ENCODE assay signal across 8 mouse cellular contexts in the genomic region with DNA sequence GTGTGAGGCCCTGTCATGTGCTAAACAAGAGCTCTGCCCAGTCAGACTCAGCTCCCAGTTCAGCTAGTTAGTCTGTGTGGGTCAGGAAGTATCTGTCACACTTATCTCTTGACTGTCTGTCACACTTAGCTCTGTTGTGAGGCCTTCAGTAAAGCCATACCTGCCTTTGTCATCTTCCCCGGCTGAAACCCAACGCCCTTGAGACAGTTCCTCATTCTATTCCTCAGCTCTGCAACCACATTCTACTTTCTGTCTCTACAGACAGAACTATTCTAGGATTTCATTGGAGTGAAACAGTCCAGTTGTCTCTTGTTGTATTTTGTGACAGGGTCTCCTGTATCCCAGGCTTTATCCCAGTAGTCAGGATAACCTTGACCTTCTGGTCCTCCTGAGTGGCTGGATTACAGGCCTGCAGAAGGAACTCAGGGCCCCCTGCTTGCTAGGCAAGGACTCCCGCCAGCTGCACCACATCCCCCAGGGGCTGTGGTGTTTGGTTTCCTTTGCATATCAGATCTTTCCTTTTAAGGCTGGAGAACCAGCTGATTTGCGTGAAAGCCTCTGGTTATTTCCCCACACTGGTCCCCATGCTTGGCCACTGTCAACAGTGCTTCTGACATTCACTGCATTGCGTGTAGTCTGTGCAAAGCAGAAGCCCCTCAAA. TPM values are rescaled to one million over a fixed set of nuclear protein-coding genes. Genes with fewer than 3 reads are reported as not detected.
DNase-seq lines count a peak whose midpoint lies in the region; ATAC-seq lines count a peak whose summit lies in the region.

No protein-coding gene starts in this region.

- H3K4me3 ChIP-seq in hindbrain, embryonic 11.5 days (ENCODE audit: low read depth, low read length), result no peak overlapping the region
- no peak overlapping the region for H3K4me3 ChIP-seq in hindbrain, embryonic 14.5 days (replicated peaks; ENCODE audit: low read length)
- H3K4me3 ChIP-seq in brown adipose tissue, adult 24 weeks (ENCODE audit: insufficient read depth, low read depth, low read length), result no peak overlapping the region
- no peak overlapping the region for H3K4me3 ChIP-seq in hindbrain, embryonic 12.5 days
- H3K4me3 ChIP-seq in lung, embryonic 16.5 days (ENCODE audit: low read length), result no peak overlapping the region
- H3K4me3 ChIP-seq in stomach, embryonic 14.5 days (ENCODE audit: low read depth, low read length), result no peak overlapping the region
- no peak overlapping the region for H3K4me3 ChIP-seq in forebrain, embryonic 14.5 days (ENCODE audit: low read depth, low read length)

- no peak overlapping the region for H3K9ac ChIP-seq in hindbrain, embryonic 11.5 days (ENCODE audit: low read depth, low read length)
- no peak overlapping the region for H3K9ac ChIP-seq in hindbrain, embryonic 14.5 days
- H3K9ac ChIP-seq in hindbrain, embryonic 12.5 days, result no peak overlapping the region
- H3K9ac ChIP-seq in lung, embryonic 16.5 days (ENCODE audit: low read length), result no peak overlapping the region
- H3K9ac ChIP-seq in stomach, embryonic 14.5 days (replicated peaks; ENCODE audit: low read depth, low read length), result 0 out of 2 replicates have a peak overlapping the region, but pooled peaks have one; percentile 10
- no peak overlapping the region for H3K9ac ChIP-seq in forebrain, embryonic 14.5 days (ENCODE audit: low read length)

- WGBS in hindbrain, embryonic 11.5 days, result 43% methylated on average over 5 of the region's 5 CpGs
- WGBS in hindbrain, embryonic 14.5 days, result 48% methylated on average over 5 of the region's 5 CpGs
- WGBS in hindbrain, embryonic 12.5 days, result 47% methylated on average over 5 of the region's 5 CpGs
- WGBS in lung, embryonic 16.5 days, result 20% methylated on average over 5 of the region's 5 CpGs
- WGBS in stomach, embryonic 14.5 days, result 16% methylated on average over 5 of the region's 5 CpGs
- 64% methylated on average over 5 of the region's 5 CpGs for WGBS in forebrain, embryonic 14.5 days

- no peaks in the 10 kb centered on the region for H3K9me3 ChIP-seq in hindbrain, embryonic 11.5 days (ENCODE audit: control insufficient read depth, low read length)
- H3K9me3 ChIP-seq in hindbrain, embryonic 14.5 days (ENCODE audit: control insufficient read depth, low read length), result no peaks in the 10 kb centered on the region
- no peaks in the 10 kb centered on the region for H3K9me3 ChIP-seq in hindbrain, embryonic 12.5 days (replicated peaks)
- no peaks in the 10 kb centered on the region for H3K9me3 ChIP-seq in lung, embryonic 16.5 days (ENCODE audit: control insufficient read depth, low read length)
- H3K9me3 ChIP-seq in stomach, embryonic 14.5 days (ENCODE audit: control insufficient read depth, low read depth, low read length), result no peaks in the 10 kb centered on the region
- no peaks in the 10 kb centered on the region for H3K9me3 ChIP-seq in forebrain, embryonic 14.5 days (replicated peaks; ENCODE audit: control insufficient read depth, low read length)

- no peaks in the 10 kb centered on the region for H3K36me3 ChIP-seq in hindbrain, embryonic 11.5 days (ENCODE audit: control insufficient read depth, insufficient read depth, low read length)
- H3K36me3 ChIP-seq in hindbrain, embryonic 14.5 days (replicated peaks; ENCODE audit: control insufficient read depth, insufficient read depth), result peaks cover 12% of the 10 kb centered on the region
- H3K36me3 ChIP-seq in hindbrain, embryonic 12.5 days, result peaks cover 12% of the 10 kb centered on the region
- H3K36me3 ChIP-seq in lung, embryonic 16.5 days (ENCODE audit: control insufficient read depth, insufficient read depth, low read length), result peaks cover 12% of the 10 kb centered on the region
- H3K36me3 ChIP-seq in stomach, embryonic 14.5 days (ENCODE audit: control insufficient read depth, insufficient read depth, low read length), result peaks cover 8% of the 10 kb centered on the region; the same call in 1 of the 2 replicates
- peaks cover 12% of the 10 kb centered on the region; the same call in 1 of the 2 replicates for H3K36me3 ChIP-seq in forebrain, embryonic 14.5 days (ENCODE audit: control insufficient read depth, insufficient read depth, low read length)

- ATAC-seq in hindbrain, embryonic 11.5 days (ENCODE audit: low FRiP score), result no peak
- no peak for ATAC-seq in hindbrain, embryonic 14.5 days (ENCODE audit: low FRiP score)
- no peak for ATAC-seq in hindbrain, embryonic 12.5 days (ENCODE audit: low FRiP score)
- peak; percentile 89 for ATAC-seq in lung, embryonic 16.5 days (ENCODE audit: low read depth)
- ATAC-seq in stomach, embryonic 14.5 days (ENCODE audit: insufficient number of reproducible peaks, insufficient read depth, low FRiP score, low read depth), result peak; percentile 76; the same call in 1 of the 2 replicates
- ATAC-seq in forebrain, embryonic 14.5 days, result no peak

- DNase-seq in hindbrain, embryonic 11.5 days (ENCODE audit: low spot score), result no peak
- no peak for DNase-seq in hindbrain, embryonic 14.5 days (ENCODE audit: low spot score)
- no peak for DNase-seq in forebrain, embryonic 14.5 days (ENCODE audit: low spot score)
- no peak for DNase-seq in Muller cell, postnatal 12 days (ENCODE audit: inconsistent ontology term)

- H3K27ac ChIP-seq in hindbrain, embryonic 11.5 days (ENCODE audit: low read depth, low read length), result peak overlapping the region; percentile 37; the same call in 1 of the 2 replicates
- H3K27ac ChIP-seq in hindbrain, embryonic 14.5 days, result no peak overlapping the region
- peak overlapping the region; percentile 29 for H3K27ac ChIP-seq in brown adipose tissue, adult 24 weeks (replicated peaks; ENCODE audit: low read depth, low read length)
- peak overlapping the region; percentile 68 for H3K27ac ChIP-seq in hindbrain, embryonic 12.5 days
- H3K27ac ChIP-seq in lung, embryonic 16.5 days (ENCODE audit: low read length), result peak overlapping the region; percentile 81
- peak overlapping the region; percentile 92 for H3K27ac ChIP-seq in stomach, embryonic 14.5 days (ENCODE audit: low read length)
- H3K27ac ChIP-seq in forebrain, embryonic 14.5 days (ENCODE audit: low read depth, low read length), result no peak overlapping the region

- H3K4me1 ChIP-seq in hindbrain, embryonic 11.5 days (replicated peaks; ENCODE audit: control insufficient read depth, insufficient read depth, low read length), result no peaks in the 10 kb centered on the region
- H3K4me1 ChIP-seq in hindbrain, embryonic 14.5 days (replicated peaks; ENCODE audit: control insufficient read depth, insufficient read depth, low read length), result 0 out of 2 replicates have a peak, but pooled peaks cover 3% of the 10 kb centered on the region
- H3K4me1 ChIP-seq in brown adipose tissue, adult 24 weeks (ENCODE audit: control insufficient read depth, insufficient read depth, insufficient read length, low read length), result no peaks in the 10 kb centered on the region; the same call in 1 of the 2 replicates
- peaks cover 14% of the 10 kb centered on the region for H3K4me1 ChIP-seq in hindbrain, embryonic 12.5 days
- peaks cover 8% of the 10 kb centered on the region for H3K4me1 ChIP-seq in lung, embryonic 16.5 days (replicated peaks; ENCODE audit: control insufficient read depth, insufficient read depth, low read length)
- H3K4me1 ChIP-seq in stomach, embryonic 14.5 days (ENCODE audit: control insufficient read depth, insufficient read depth, low read length), result peaks cover 16% of the 10 kb centered on the region
- no peaks in the 10 kb centered on the region for H3K4me1 ChIP-seq in forebrain, embryonic 14.5 days (ENCODE audit: control insufficient read depth, insufficient read depth, low read length)

- no peak overlapping the region for H3K4me2 ChIP-seq in hindbrain, embryonic 11.5 days (replicated peaks; ENCODE audit: low read depth, low read length)
- no peak overlapping the region for H3K4me2 ChIP-seq in hindbrain, embryonic 14.5 days (replicated peaks)
- H3K4me2 ChIP-seq in hindbrain, embryonic 12.5 days (replicated peaks), result no peak overlapping the region
- no peak overlapping the region for H3K4me2 ChIP-seq in lung, embryonic 16.5 days (ENCODE audit: low read depth, low read length)
- H3K4me2 ChIP-seq in stomach, embryonic 14.5 days (replicated peaks; ENCODE audit: low read depth, low read length), result no peak overlapping the region
- no peak overlapping the region for H3K4me2 ChIP-seq in forebrain, embryonic 14.5 days (ENCODE audit: low read length)

- H3K27me3 ChIP-seq in hindbrain, embryonic 11.5 days (ENCODE audit: control insufficient read depth, insufficient read depth, low read length), result no peaks in the 10 kb centered on the region
- H3K27me3 ChIP-seq in hindbrain, embryonic 14.5 days (ENCODE audit: control insufficient read depth, insufficient read depth, low read length), result no peaks in the 10 kb centered on the region
- H3K27me3 ChIP-seq in hindbrain, embryonic 12.5 days, result no peaks in the 10 kb centered on the region
- H3K27me3 ChIP-seq in lung, embryonic 16.5 days (ENCODE audit: control insufficient read depth, insufficient read depth, low read depth, low read length), result no peaks in the 10 kb centered on the region
- H3K27me3 ChIP-seq in stomach, embryonic 14.5 days (ENCODE audit: control insufficient read depth, insufficient read depth, low read length), result no peaks in the 10 kb centered on the region
- no peaks in the 10 kb centered on the region for H3K27me3 ChIP-seq in forebrain, embryonic 14.5 days (replicated peaks; ENCODE audit: control insufficient read depth, insufficient read depth, low read length)

RNA-seq across cellular contexts. Expression of a gene that starts 11.2 kb away (rescaled TPM):
- polyA plus RNA-seq in hindbrain, embryonic 11.5 days (2014; fragmentation: Nextera tagmentation; extraction: Ambion mirVana), result 1.1 and 2.0 TPM in 2 replicates
- 0.74 and 0.79 TPM in 2 replicates for polyA plus RNA-seq in hindbrain, embryonic 14.5 days (2014; fragmentation: Nextera tagmentation; extraction: Ambion mirVana)
- 0.95 TPM in 1 of 2 replicates, not detected in the other for polyA plus RNA-seq in brown adipose tissue, adult 24 weeks (2012; ENCODE audit: insufficient read depth, insufficient read length, missing spikeins)
- 1.0 and 1.3 TPM in 2 replicates for polyA plus RNA-seq in hindbrain, embryonic 12.5 days (2016; fragmentation: Nextera tagmentation; extraction: Ambion mirVana)
- 1.9 and 2.2 TPM in 2 replicates for polyA plus RNA-seq in lung, embryonic 16.5 days (2015; fragmentation: Nextera tagmentation; extraction: Ambion mirVana)
- 1.9 and 2.8 TPM in 2 replicates for polyA plus RNA-seq in stomach, embryonic 14.5 days (2014; fragmentation: Nextera tagmentation; extraction: Ambion mirVana)
- 0.61 and 0.78 TPM in 2 replicates for polyA plus RNA-seq in forebrain, embryonic 14.5 days (2014; fragmentation: Nextera tagmentation; extraction: Ambion mirVana)

RNA-seq across cellular contexts. Expression of a gene that starts 11.8 kb away (rescaled TPM):
- polyA plus RNA-seq in hindbrain, embryonic 11.5 days (2014; fragmentation: Nextera tagmentation; extraction: Ambion mirVana), result 19.0 and 20.3 TPM in 2 replicates
- polyA plus RNA-seq in hindbrain, embryonic 14.5 days (2014; fragmentation: Nextera tagmentation; extraction: Ambion mirVana), result 16.0 and 16.9 TPM in 2 replicates
- polyA plus RNA-seq in brown adipose tissue, adult 24 weeks (2012; ENCODE audit: insufficient read depth, insufficient read length, missing spikeins), result 31.7 and 54.7 TPM in 2 replicates
- 21.5 and 22.3 TPM in 2 replicates for polyA plus RNA-seq in hindbrain, embryonic 12.5 days (2016; fragmentation: Nextera tagmentation; extraction: Ambion mirVana)
- 140 and 151 TPM in 2 replicates for polyA plus RNA-seq in lung, embryonic 16.5 days (2015; fragmentation: Nextera tagmentation; extraction: Ambion mirVana)
- polyA plus RNA-seq in stomach, embryonic 14.5 days (2014; fragmentation: Nextera tagmentation; extraction: Ambion mirVana), result 41.9 and 45.2 TPM in 2 replicates
- 15.0 and 16.8 TPM in 2 replicates for polyA plus RNA-seq in forebrain, embryonic 14.5 days (2014; fragmentation: Nextera tagmentation; extraction: Ambion mirVana)

RNA-seq across cellular contexts. Expression of a gene that starts 17.1 kb away (rescaled TPM):
- polyA plus RNA-seq in hindbrain, embryonic 11.5 days (2014; fragmentation: Nextera tagmentation; extraction: Ambion mirVana), result 9.5 and 11.0 TPM in 2 replicates
- polyA plus RNA-seq in hindbrain, embryonic 14.5 days (2014; fragmentation: Nextera tagmentation; extraction: Ambion mirVana), result 8.6 and 9.7 TPM in 2 replicates
- 4.6 and 5.1 TPM in 2 replicates for polyA plus RNA-seq in brown adipose tissue, adult 24 weeks (2012; ENCODE audit: insufficient read depth, insufficient read length, missing spikeins)
- polyA plus RNA-seq in hindbrain, embryonic 12.5 days (2016; fragmentation: Nextera tagmentation; extraction: Ambion mirVana), result 8.5 and 10.7 TPM in 2 replicates
- polyA plus RNA-seq in lung, embryonic 16.5 days (2015; fragmentation: Nextera tagmentation; extraction: Ambion mirVana), result 9.0 and 9.9 TPM in 2 replicates
- 10.1 and 11.8 TPM in 2 replicates for polyA plus RNA-seq in stomach, embryonic 14.5 days (2014; fragmentation: Nextera tagmentation; extraction: Ambion mirVana)
- polyA plus RNA-seq in forebrain, embryonic 14.5 days (2014; fragmentation: Nextera tagmentation; extraction: Ambion mirVana), result 9.1 and 10.1 TPM in 2 replicates

RNA-seq across cellular contexts. Expression of a gene that starts 26.7 kb away (rescaled TPM):
- 544 and 600 TPM in 2 replicates for polyA plus RNA-seq in hindbrain, embryonic 11.5 days (2014; fragmentation: Nextera tagmentation; extraction: Ambion mirVana)
- polyA plus RNA-seq in hindbrain, embryonic 14.5 days (2014; fragmentation: Nextera tagmentation; extraction: Ambion mirVana), result 417 and 429 TPM in 2 replicates
- polyA plus RNA-seq in brown adipose tissue, adult 24 weeks (2012; ENCODE audit: insufficient read depth, insufficient read length, missing spikeins), result 337 and 404 TPM in 2 replicates
- polyA plus RNA-seq in hindbrain, embryonic 12.5 days (2016; fragmentation: Nextera tagmentation; extraction: Ambion mirVana), result 467 and 505 TPM in 2 replicates
- polyA plus RNA-seq in lung, embryonic 16.5 days (2015; fragmentation: Nextera tagmentation; extraction: Ambion mirVana), result 352 and 357 TPM in 2 replicates
- 396 and 414 TPM in 2 replicates for polyA plus RNA-seq in stomach, embryonic 14.5 days (2014; fragmentation: Nextera tagmentation; extraction: Ambion mirVana)
- 504 and 550 TPM in 2 replicates for polyA plus RNA-seq in forebrain, embryonic 14.5 days (2014; fragmentation: Nextera tagmentation; extraction: Ambion mirVana)

RNA-seq across cellular contexts. Expression of a gene that starts 26.8 kb away (rescaled TPM):
- 19.4 and 22.5 TPM in 2 replicates for polyA plus RNA-seq in hindbrain, embryonic 11.5 days (2014; fragmentation: Nextera tagmentation; extraction: Ambion mirVana)
- polyA plus RNA-seq in hindbrain, embryonic 14.5 days (2014; fragmentation: Nextera tagmentation; extraction: Ambion mirVana), result 10.8 and 11.4 TPM in 2 replicates
- 3.4 and 13.9 TPM in 2 replicates for polyA plus RNA-seq in brown adipose tissue, adult 24 weeks (2012; ENCODE audit: insufficient read depth, insufficient read length, missing spikeins)
- 22.3 and 22.7 TPM in 2 replicates for polyA plus RNA-seq in hindbrain, embryonic 12.5 days (2016; fragmentation: Nextera tagmentation; extraction: Ambion mirVana)
- 21.8 and 22.6 TPM in 2 replicates for polyA plus RNA-seq in lung, embryonic 16.5 days (2015; fragmentation: Nextera tagmentation; extraction: Ambion mirVana)
- 22.0 and 22.7 TPM in 2 replicates for polyA plus RNA-seq in stomach, embryonic 14.5 days (2014; fragmentation: Nextera tagmentation; extraction: Ambion mirVana)
- 12.2 and 14.2 TPM in 2 replicates for polyA plus RNA-seq in forebrain, embryonic 14.5 days (2014; fragmentation: Nextera tagmentation; extraction: Ambion mirVana)

Comparison
In these comparisons a context has a peak if more than half of its experiments do, and no peak if none do; other contexts are left out.
1. H3K27ac ChIP-seq: peak in hindbrain, embryonic 11.5 days (single experiment), brown adipose tissue, adult 24 weeks (single experiment), hindbrain, embryonic 12.5 days (single experiment), lung, embryonic 16.5 days (single experiment) and stomach, embryonic 14.5 days (single experiment); none in hindbrain, embryonic 14.5 days (single experiment) and forebrain, embryonic 14.5 days (single experiment).
2. ATAC-seq: peak in lung, embryonic 16.5 days (single experiment) and stomach, embryonic 14.5 days (single experiment); none in hindbrain, embryonic 11.5 days (single experiment), hindbrain, embryonic 14.5 days (single experiment), hindbrain, embryonic 12.5 days (single experiment) and forebrain, embryonic 14.5 days (single experiment).